Mouse (Mus musculus) telencephalon, adult 2 months (tissue): Measurements from ENCODE around the gene Arsb.
A peak's percentile ranks its signal among the peaks of the same experiment; 100 is the strongest.

Experiments
- DNase-seq: peaks from one replicate; pipeline ENCODE4 v3.0.0-alpha.2; 2011; ENCODE audit warnings: low read depth, low spot score

The Arsb gene

DNA sequence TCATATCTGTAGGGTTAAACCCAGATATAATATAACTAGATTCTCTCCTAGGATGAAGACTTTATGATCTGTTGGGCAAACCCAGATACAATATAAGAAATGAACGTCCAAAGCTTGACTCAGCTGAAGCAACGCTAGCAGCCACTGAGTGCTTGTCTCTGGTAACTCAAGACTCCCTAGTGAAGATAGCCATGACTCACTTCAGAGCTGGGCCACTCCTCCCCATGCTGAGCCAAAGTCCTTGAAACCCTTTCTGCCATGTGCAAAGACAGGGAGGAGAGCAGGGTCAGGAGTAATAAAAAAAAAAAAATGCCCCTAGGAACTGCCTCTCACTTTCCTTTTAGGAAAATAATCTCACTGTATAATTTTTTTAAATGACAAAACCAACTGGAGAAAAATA is 68.7 kb downstream of the Arsb start:
- no peak for DNase-seq

- DNase-seq = no peak
Observed at GRCm38 (mm10) chr13:93846831-93847518, 75.5 kb downstream of the Arsb start.

GRCm38 (mm10) chr13:93847614-93848013 is 76.2 kb downstream of the Arsb start:
- no peak for DNase-seq

DNA sequence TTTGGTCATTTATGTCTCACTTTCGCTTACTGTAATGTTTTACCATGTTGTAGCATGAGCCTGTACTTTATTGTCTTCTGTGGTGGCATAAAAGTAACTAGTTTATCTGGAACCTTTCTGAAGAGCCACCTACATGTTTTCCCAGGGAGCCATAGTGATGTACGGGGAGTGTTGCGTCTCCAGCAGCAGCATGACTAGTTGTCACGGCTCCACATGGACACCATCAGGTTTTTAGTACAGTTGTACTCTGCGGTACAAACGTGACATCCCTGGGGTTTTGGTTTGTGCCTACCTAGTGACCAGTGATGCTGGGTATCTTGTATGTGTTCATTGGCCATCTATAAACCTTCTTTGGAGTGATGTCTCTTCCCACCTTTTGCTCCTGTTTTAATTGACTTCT is 77.2 kb downstream of the Arsb start:
- no peak for DNase-seq

DNA sequence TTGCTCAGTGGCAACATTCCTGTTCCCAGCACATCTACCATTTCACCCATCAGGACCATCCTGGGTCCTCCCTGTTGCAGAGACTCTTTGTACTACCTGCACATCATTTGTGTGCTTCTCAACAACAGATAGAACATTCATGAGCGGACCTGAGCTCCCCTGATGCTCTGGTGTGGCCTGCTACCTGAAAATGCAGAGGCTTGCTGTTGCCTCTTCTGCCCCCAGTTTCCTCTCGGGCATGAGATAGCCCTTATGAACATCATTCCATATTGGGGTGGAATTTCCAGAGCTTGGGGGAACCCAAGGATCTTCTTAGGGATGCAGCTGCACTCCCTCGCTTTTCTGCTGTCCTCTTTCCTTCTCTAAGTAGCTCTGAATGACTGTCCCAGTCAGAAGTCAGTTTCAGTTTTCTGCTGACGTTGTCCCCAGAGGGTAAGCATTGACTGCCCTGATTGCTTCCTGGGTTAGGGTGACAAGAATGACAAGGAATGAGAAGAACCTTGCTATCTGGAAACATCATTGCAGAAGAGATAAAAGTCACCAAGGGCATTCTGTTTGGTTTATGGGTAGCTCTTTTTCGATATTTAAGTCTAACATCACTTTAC is 78.4 kb downstream of the Arsb start:
- no peak for DNase-seq

DNA sequence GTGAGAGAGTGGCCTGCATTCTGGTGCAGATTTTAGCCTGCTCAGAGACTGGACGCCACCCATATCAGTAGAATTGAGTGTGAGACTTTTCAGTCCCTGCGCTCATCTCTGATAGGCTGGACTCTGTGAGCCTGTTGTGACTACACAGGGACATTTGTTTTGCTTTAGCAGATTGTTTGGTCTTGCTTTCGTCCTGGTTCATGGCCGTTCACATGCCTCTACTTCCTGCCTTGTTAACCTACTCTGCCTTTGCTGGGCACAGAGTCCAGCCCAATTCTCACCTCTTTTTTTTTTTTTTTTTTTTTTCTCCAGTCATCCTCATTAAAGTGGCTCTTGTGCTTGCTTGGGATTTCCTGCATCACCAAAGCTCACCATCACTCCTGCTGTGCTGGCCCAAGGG is 79.2 kb downstream of the Arsb start:
- DNase-seq = no peak

DNA sequence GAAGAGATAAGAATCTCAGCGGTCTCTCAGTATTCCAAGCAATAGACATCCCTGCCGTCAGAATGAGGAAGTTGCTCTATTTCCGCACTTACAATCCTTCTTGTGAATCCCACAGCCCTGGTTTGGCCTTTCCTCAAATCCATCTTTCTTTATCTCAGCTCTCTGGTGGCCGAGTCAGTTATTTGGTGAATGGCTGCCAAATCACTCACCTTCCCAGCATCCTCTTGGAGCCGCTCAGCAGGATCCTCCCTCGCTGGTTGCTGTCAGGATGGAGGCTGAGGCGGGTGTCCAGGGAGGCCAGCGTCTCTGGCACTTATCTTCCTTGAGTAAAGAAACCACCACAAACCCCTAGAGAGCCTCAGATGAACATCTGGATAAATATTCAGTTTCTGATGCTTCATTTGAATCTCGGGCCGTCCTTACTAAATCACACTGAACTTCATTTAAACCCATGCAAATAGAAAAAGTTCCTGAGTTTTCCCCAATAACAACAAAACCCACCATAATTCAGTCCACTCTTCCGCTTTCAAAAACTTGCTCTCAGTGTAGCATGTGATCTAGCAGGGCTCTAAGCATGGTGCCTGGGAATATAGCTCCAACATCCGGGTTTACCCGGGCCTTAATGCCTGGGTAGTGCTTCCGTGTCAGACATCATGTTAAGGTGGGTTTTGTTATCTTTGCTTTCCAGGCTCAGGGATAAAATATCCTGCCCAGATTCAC is 81.1 kb downstream of the Arsb start:
- no peak for DNase-seq

- DNase-seq = no peak
Observed at GRCm38 (mm10) chr13:93853767-93854166, 82.3 kb downstream of the Arsb start.

GRCm38 (mm10) chr13:93854325-93854724 is 82.9 kb downstream of the Arsb start:
- no peak for DNase-seq

DNA sequence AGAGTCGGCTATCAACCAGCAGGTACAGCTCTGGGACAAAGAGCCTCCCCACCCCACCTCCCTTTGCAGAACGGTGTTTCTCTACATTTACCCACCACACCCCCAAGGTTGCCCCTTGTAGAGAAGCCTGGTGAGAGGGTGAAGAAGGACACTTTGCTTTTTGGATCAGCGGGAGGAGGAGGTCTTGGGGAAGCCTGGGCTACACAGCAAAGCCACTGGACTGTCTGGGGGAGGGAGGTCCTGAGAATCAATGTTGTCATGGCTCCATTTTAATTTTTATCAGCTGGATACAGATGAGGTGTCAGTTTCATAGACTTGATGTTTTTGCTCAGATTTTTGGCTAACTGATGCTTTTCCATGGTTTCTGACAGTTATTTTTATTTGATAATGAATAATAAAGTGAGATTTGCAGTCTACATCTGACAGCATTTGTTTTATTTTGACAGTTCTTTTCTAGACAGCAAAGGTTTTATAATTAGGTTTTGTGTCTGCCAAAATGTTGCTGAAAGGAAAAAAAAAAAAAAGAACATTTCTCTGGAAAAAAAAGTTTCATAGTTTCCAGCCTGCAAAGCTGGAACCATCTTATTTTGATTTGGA is 83.6 kb downstream of the Arsb start:
- DNase-seq = no peak

DNA sequence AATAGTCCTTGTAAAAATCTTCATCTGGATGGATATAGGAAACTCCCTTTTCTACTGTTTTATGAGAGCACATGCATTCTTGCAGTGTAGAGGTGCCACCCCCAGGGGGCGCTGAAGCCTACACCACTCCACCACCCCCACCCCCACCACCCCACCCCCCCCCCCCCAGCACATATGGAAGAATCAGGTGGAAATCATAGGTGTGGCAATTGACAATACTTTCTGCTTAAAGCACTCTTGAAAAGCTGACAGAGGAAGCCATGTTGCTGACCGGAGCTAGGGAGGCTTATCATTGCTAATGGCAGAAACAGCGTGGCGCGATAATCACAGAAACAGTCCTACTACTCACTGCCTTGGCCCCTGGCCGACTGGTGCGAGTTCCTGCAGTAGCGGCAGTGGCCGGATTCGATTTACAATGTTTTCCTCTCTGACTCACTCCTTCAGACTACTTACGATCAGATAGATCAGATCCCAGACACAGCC is 84.3 kb downstream of the Arsb start:
- DNase-seq = no peak

- no peak for DNase-seq
Observed at GRCm38 (mm10) chr13:93861211-93861610, 89.8 kb downstream of the Arsb start.

DNA sequence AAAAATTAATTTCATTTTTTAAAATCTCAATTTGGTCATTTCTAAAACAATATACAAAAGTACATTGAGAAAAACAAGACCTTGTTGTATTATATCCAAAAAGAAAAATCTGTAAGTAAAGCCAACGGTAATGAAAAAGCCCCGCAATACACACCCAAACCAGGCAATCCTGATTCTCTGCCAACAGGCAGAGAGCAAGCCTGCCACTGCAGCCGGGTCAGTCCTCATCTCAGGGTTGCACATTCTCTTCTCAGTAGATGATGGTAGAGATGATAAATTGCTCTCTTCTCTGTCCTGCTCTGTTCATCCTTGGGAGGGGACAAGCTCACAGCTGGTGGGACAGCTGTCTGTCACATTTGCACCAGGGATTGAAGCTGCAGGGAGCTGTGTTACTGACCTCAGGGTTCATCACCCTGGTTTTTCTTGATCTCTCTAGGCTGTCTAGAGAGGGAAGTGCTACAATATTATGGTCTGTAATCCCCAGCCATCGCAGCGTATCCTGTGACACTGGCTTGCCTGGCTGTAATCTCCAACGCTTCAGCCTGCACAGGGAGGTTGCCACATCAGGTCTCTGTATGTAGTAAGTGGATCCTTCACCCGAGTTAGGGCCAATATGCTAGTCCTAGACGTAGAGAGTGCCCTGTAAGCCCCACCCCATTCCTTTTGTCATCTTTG is 92.8 kb downstream of the Arsb start:
- no peak for DNase-seq

DNA sequence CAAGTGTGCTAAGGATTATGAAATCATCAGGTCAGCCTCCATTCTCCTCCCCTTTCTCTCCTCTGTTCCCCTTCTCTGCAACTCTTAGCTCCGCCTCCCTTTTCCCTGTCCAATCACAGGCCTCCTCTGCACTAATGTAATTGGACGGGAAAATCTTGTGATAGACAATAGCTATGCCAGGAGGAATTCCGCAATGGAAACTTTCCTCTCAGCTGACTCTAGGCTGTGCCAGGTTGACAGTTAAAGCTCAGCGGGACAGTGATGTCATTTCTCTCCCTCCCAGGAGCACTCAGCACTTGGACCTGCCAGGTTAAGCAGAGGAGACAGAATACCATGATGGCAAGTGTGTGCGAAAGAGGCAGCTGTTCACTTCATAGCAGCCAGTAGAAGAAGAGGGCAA is 95.2 kb downstream of the Arsb start:
- no peak for DNase-seq

GRCm38 (mm10) chr13:93871681-93872080 is 100.3 kb downstream of the Arsb start:
- DNase-seq = peak; percentile 35

DNA sequence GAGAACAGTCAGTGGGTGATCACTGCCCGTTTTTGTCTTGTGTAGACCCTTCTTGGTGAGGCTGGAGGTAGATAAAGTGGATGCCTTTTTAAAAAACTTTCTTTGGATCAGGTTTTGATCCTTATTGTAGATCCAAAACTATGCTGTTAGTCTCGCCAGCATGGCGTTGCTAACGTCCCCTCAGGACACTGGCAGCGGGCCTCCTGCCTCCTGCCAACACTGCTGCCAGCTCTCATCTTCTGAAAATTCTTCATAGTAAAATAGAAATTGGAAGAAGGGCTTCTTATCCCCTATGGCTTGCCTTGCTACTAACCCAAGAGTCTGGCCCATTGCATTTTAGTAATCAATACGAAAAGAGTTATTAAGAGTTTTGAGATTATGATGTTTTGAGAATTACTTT is 101.2 kb downstream of the Arsb start:
- DNase-seq = no peak

DNA sequence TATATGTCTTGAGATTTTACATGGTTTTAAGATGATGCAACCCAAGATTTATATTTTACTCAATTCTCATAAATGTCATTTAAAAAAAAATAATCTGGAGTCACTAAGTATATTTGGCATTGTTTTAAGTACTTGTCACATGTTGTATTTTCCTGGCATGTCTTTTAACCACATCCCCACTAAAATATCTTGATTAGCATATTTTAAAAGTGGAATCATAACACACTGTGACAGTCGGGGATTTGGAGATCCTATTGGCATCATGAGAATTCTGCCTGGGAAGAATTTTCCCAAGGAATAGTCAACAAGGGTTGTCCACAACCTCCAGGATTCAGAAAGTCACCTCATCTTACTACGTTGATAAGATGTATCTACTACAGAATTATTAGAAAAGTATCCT is 106.5 kb downstream of the Arsb start:
- DNase-seq = no peak

GRCm38 (mm10) chr13:93879426-93879825 is 108.0 kb downstream of the Arsb start:
- DNase-seq = no peak

DNA sequence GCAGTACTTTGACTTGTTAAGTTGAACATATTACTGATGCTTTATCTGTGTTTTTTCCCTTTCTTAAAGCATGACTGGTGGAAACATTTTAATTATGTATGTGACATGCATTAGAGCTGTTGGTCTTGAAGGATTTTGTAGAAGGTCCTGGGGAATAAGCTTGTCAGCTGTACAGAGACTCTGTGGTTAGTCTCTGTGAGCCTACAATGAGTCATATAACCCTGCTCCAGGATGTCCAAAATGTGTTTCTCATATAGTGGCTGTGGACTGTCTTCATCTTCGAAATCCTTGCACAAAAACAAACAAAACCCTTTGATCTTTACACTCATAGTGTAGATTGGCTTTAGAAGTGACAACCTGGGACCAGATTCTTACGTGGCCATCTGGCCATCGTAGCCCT is 110.7 kb downstream of the Arsb start:
- no peak for DNase-seq

DNA sequence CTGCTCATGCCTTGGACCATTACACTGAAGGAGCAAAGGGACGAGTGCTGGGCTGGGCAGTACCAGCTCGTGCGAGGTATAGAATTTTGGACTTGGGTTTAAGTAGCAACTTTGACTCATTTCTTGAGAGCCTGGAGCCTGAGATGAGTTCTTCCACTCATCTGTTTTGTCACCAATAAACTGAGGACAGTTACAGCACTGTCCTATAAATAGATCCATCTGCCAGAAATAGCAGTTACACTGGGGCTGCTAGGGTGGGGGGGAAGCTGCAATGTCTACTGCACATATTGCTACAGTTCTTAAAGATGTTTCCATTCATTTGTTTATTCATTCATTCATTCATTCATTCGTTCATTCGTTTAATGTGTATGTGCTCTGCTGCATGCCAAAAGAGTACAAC is 115.6 kb downstream of the Arsb start:
- DNase-seq = no peak

- DNase-seq = no peak
Observed at GRCm38 (mm10) chr13:93888196-93888595, 116.8 kb downstream of the Arsb start.

DNA sequence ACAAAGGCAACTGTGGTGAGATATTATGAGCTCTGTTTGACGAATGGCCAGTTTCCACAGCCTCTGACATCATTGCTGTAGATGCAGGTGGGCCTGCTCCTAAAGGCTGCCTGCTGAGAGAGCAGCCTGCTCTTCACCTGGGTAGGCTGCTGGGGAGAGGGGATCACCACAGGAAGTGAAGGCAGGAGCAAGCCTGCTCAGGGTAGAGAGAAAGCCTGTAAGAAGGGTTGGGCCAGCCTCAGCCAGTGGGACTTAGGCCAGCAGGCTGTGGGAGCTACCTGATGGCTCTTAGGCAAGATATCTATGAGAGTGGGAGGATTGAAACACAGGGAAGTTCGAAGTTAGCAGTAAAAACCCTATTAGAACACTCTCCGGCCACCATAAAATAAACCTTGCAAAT is 117.5 kb downstream of the Arsb start:
- DNase-seq = no peak
